Mouse (Mus musculus) mouse embryonic stem cell (cell line): ENCODE data around the gene Rpl13.
"Not testable (repeated sequence)": the region's sequence is repeated elsewhere in the genome, so short reads cannot be mapped to it uniquely, and the experiment has no call there.

Experiments used
- in situ Hi-C, 2 experiments: fragments of 300-500 bp; cut with MboI; formaldehyde crosslinking; loops; 1 replicate in 1 of 2; 3 replicates in 1 of 2; pipeline ENCODE4 v1.14.3; 2019 to 2020; ENCODE audit warnings: low sequenced_read_pairs in 2 of 2, low pct_unique_long_range_greater_than_20kb in 1 of 2, mixed read lengths in 1 of 2; ENCODE audit not compliant: unreplicated experiment in 1 of 2

The Rpl13 gene

GRCm38 (mm10) chr8:123101735-123102685, at the start of gene Rpl13:
Gene Rpl13 (plus strand): TSS chr8:123102350.
- in situ Hi-C loops, result no loop called here

- in situ Hi-C loops, result no loop called here
Observed at GRCm38 (mm10) chr8:123062721-123063120, 39.4 kb upstream of the Rpl13 start, which contains the start of gene Spg7. Gene Spg7 (plus strand): TSS chr8:123062942.

GRCm38 (mm10) chr8:123064072-123064471, 38.1 kb upstream of the Rpl13 start:
- in situ Hi-C loops, result no loop called here

GRCm38 (mm10) chr8:123064809-123065213, 37.3 kb upstream of the Rpl13 start:
- in situ Hi-C loops, result no loop called here

- in situ Hi-C loops, result no loop called here
Observed at GRCm38 (mm10) chr8:123065214-123066100, 36.7 kb upstream of the Rpl13 start.

- in situ Hi-C loops, result no loop called here
Observed at GRCm38 (mm10) chr8:123066101-123066683, 36.0 kb upstream of the Rpl13 start.

- in situ Hi-C loops, result no loop called here
Observed at GRCm38 (mm10) chr8:123071176-123071575, 31.0 kb upstream of the Rpl13 start.

- in situ Hi-C loops, result no loop called here
Observed at GRCm38 (mm10) chr8:123077213-123077612, 24.9 kb upstream of the Rpl13 start.

GRCm38 (mm10) chr8:123082993-123083392, 19.2 kb upstream of the Rpl13 start:
- in situ Hi-C loops, result no loop called here

- in situ Hi-C loops, result no loop called here
Observed at GRCm38 (mm10) chr8:123083610-123084009, 18.5 kb upstream of the Rpl13 start.

- in situ Hi-C loops, result no loop called here
Observed at GRCm38 (mm10) chr8:123087289-123087688, 14.9 kb upstream of the Rpl13 start.

GRCm38 (mm10) chr8:123097216-123097615, 4.9 kb upstream of the Rpl13 start:
- in situ Hi-C loops, result no loop called here

- in situ Hi-C loops, result no loop called here
Observed at GRCm38 (mm10) chr8:123097786-123098584, 4.2 kb upstream of the Rpl13 start.

GRCm38 (mm10) chr8:123100288-123100687, 1.9 kb upstream of the Rpl13 start:
- in situ Hi-C loops, result no loop called here

- in situ Hi-C loops, result no loop called here
Observed at GRCm38 (mm10) chr8:123101244-123101643, 906 bp upstream of the Rpl13 start.

- in situ Hi-C loops, result not testable (repeated sequence)
Observed at GRCm38 (mm10) chr8:123102855-123103254, 705 bp downstream of the Rpl13 start.

GRCm38 (mm10) chr8:123103285-123103684, 1.1 kb downstream of the Rpl13 start:
- in situ Hi-C loops, result no loop called here
